Mouse (Mus musculus) embryonic fibroblast, embryonic 13.5 days (primary cell): Measurements from ENCODE around the gene Ift27. TPM values are rescaled to one million over a fixed set of nuclear protein-coding genes. Genes with fewer than 3 reads are reported as not detected.

Source experiments
- H3K27ac ChIP-seq: 2 replicates; pipeline ENCODE4 v1.5.1; 2012; ENCODE audit warnings: low read length, control low read depth, inconsistent platforms; ENCODE audit not compliant: insufficient read depth
- H3K4me1 ChIP-seq: 2 replicates; pipeline ENCODE4 v1.6.1; 2011; ENCODE audit warnings: low read length; ENCODE audit not compliant: control insufficient read depth, insufficient read depth
- H3K4me3 ChIP-seq: 2 replicates; pipeline ENCODE4 v1.5.1; 2011; ENCODE audit warnings: mild to moderate bottlenecking, control low read depth, low read length; ENCODE audit not compliant: insufficient read depth
- CTCF ChIP-seq: IDR thresholded peaks from 2 replicates; pipeline ENCODE4 v1.5.1; 2011; ENCODE audit warnings: mild to moderate bottlenecking, control low read depth, low read length, moderate library complexity, borderline replicate concordance; ENCODE audit not compliant: insufficient read depth
- POLR2A ChIP-seq: IDR thresholded peaks from 2 replicates; pipeline ENCODE4 v1.6.1; 2011; ENCODE audit warnings: low read depth, mild to moderate bottlenecking, control low read depth, low read length, moderate library complexity
- polyA plus RNA-seq: library from polyadenylated mRNA; stranded (reverse); fragments of >200 nt; gene quantifications from 2 replicates; pipeline ENCODE4 v1.2.4, GENCODE M21; 2011; ENCODE audit warnings: low read depth; ENCODE audit not compliant: missing spikeins, insufficient read length

The Ift27 gene
- polyA plus RNA-seq, 1 experiment: 35.1 TPM

DNA sequence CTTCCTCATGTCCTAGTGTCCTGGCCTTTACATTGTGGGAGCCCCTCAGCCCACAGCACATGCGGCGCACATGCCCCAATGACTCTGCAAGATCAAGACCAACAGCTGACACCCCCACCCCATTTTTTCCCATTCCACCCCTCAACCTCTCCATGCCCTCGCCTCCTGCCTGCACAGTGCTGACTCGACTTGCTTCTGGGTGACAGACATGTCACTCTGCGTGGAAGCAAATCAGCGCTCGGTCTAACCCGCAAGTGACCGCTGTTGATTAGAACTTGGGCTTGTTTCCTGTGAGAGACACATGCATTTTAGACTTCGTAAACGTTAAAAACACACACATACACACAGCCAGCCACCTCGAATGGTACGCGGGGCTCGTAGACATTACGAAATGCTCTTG is 56.2 kb downstream of the Ift27 start:
- TF ChIP-seq CTCF: no peak
- no peak for TF ChIP-seq POLR2A
- no peak overlapping the region for H3K4me3 ChIP-seq
- H3K4me1 ChIP-seq: no peaks in the 10 kb centered on the region
- H3K27ac ChIP-seq: no peak overlapping the region

DNA sequence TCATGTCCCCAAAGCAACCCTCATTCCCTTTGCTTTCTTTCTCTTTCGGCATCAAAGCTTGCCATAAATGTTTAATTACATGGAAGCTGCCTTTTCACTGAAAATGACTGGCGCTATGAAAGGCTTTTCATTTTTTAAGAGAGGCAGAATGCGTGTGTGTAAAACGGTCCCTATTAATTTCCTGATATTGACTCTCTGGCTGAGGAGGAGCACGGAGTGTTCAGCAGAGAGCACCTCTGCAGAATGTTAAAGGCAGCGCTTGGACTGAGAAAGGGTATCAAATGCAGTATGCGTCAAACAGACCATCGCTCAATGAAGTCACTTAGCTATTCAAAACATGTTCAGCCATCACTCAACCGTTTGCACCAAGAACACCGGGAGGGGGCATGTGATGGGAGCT is 57.0 kb downstream of the Ift27 start:
- TF ChIP-seq POLR2A: no peak
- no peak for TF ChIP-seq CTCF
- H3K4me1 ChIP-seq: no peaks in the 10 kb centered on the region

GRCm38 (mm10) chr15:78116244-78116643 is 57.7 kb downstream of the Ift27 start:
- no peaks in the 10 kb centered on the region for H3K4me1 ChIP-seq
- no peak overlapping the region for H3K4me3 ChIP-seq
- no peak for TF ChIP-seq POLR2A
- TF ChIP-seq CTCF: no peak
- no peak overlapping the region for H3K27ac ChIP-seq

More for the DNA sequence above, 57.0 kb downstream of the Ift27 start:
- no peak overlapping the region for H3K4me3 ChIP-seq
- H3K27ac ChIP-seq: no peak overlapping the region

Other genes with a start within 250 kb of the Ift27 start
- gene Txn2, start 245.1 kb downstream of the Ift27 start, polyA plus RNA-seq: 229 and 271 TPM in 2 replicates
- gene Foxred2, start 217.4 kb downstream of the Ift27 start, polyA plus RNA-seq: 2.4 and 3.9 TPM in 2 replicates
- 193 and 194 TPM in 2 replicates for gene Eif3d, start 203.3 kb downstream of the Ift27 start, polyA plus RNA-seq
- not detected in 2 replicates for gene Cacng2, start 54.1 kb downstream of the Ift27 start, polyA plus RNA-seq
- gene Pvalb, start 32.3 kb upstream of the Ift27 start, polyA plus RNA-seq: not detected in 2 replicates
- gene Ncf4, start 70.7 kb upstream of the Ift27 start, polyA plus RNA-seq: 1.3 TPM in 1 of 2 replicates, not detected in the other
- 0.30 TPM in 1 of 2 replicates, not detected in the other for gene Csf2rb2, start 131.6 kb upstream of the Ift27 start, polyA plus RNA-seq
- 0.18 and 1.2 TPM in 2 replicates for gene Csf2rb, start 151.6 kb upstream of the Ift27 start, polyA plus RNA-seq
- not detected in 2 replicates for gene Tex33, start 221.8 kb upstream of the Ift27 start, polyA plus RNA-seq
- 3.5 and 5.0 TPM in 2 replicates for gene Tst, start 231.8 kb upstream of the Ift27 start, polyA plus RNA-seq
- gene Mpst, start 232.3 kb upstream of the Ift27 start, polyA plus RNA-seq: 9.6 and 13.3 TPM in 2 replicates